Mouse (Mus musculus) lung, postnatal 0 days (tissue): ENCODE data around the gene B830017H08Rik.

Experiments used
- CTCF ChIP-seq: IDR thresholded peaks from 2 replicates; pipeline ENCODE4 v1.5.1; 2016; ENCODE audit warnings: antibody characterized with exemption, mild to moderate bottlenecking
- EP300 ChIP-seq: IDR thresholded peaks from 2 replicates; pipeline ENCODE4 v1.6.1; 2016; ENCODE audit warnings: antibody characterized with exemption, mild to moderate bottlenecking, control low read depth

- TF ChIP-seq EP300: no peak
- no peak for TF ChIP-seq CTCF
Measured at GRCm38 (mm10) chr16:17876096-17876495, 43.2 kb downstream of the B830017H08Rik start.
